Mouse (Mus musculus) layer of hippocampus, adult 9-10 months (tissue): ENCODE data around the gene Slc39a11.

ENCODE experiments used
- DNase-seq: peaks from one replicate; pipeline ENCODE4 v3.0.0; 2022; ENCODE audit warnings: low spot score

Gene Slc39a11

DNA sequence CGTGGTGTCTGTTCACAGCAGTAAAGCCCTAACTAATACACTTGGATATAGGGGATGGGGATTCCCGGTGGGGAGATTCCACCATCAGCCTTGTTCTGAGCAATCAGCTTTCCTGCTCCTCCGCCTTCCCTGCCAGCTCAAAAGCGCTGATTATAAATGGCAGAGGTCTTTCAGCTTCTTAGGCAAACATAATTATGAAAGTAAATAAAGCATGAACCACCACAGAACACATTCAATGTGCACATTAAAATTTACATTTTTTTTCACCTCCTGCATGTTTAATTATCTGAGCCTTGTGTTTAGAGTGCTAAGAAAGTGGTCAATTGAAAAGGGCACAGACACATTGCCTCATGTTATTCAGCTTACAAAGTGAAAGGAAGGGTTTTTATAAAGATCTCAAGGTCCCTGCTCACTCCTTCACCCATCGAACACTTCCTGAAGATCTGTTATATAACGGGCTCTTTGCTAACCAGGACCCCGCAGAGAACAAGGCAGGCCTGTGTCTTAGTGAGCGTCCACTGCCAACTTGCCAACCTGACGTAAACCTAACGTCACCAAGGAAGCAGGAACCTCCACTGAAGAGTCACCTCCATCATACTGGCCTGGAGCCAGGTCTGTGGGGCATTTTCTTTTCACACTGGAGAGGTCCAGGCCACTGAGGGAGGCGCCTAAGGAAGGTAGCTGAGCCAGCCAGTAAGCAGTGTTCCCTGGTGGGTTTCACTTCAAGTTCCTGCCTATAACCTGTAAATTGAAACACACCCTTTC lies 142.0 kb downstream of the Slc39a11 start:
- no peak for DNase-seq

DNA sequence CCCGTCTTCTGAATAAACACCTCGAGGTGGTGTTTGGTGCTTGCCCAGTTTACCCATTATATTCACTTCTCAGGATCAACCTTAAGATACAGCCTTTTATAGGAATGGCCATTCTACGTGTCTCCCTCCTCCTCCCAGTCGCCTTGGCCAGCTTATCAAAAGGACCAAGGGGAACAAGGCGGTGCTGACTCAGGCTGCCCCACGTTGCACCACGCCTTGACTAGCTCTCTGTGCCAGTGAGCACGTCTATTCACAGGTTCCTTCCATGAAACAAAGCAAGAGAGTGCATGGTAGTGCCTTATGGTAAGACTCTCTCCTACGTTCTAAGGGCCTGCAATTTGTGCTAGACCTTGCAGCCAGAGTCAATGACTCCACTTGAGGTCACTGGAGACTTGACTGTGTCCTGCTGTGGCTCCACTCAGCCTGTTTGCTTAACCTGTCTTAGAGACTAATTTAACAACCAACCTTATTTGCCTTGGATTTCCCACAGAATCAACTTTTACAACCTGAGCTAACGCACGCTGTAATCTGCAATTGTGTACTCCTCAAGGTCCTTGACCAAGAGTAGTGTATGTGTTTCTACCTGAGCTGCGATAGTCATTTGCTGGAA lies 144.2 kb downstream of the Slc39a11 start:
- DNase-seq: no peak

GRCm38 (mm10) chr11:113504459-113505062 lies 145.3 kb downstream of the Slc39a11 start:
- DNase-seq: no peak

DNA sequence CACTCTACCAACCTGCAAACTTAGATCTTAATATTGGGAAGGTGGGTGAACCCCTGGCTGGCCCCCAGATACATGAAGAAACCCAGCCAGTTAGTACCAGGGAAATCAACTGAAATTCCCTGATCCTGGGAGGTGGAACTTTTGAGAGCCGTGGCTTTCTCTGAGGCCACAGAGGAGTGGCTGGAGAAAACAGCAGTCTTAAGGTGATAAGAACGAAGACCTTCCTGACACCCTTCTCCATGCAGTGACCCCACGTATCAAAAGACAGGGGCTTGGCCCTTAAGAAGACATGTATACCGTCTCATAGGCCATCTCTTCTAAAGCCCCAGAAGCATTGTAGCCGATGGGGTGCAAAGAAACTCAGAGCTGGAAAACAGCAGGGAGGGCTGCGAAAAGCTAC lies 146.9 kb downstream of the Slc39a11 start:
- DNase-seq: no peak

GRCm38 (mm10) chr11:113500631-113501305 lies 149.1 kb downstream of the Slc39a11 start:
- DNase-seq: no peak

DNA sequence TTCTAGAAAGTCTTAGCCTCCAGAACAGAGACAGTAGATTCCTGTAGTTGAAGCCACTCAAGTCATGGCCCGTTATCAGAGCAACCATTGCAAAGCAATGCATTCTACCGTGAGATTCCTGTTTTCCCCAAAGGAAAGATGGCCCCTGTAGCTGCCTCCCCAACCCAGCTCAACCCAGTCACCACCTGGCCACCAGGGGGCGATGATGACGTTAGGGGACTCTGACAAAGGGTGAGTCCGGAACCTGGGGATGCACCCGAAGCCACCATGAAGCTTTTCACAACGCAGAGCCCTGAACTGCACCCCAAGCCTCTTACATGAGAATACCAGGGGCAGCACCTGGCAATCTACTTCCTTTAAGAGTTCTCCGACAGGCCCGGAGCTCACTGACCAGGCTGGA lies 151.0 kb downstream of the Slc39a11 start:
- DNase-seq: no peak

DNA sequence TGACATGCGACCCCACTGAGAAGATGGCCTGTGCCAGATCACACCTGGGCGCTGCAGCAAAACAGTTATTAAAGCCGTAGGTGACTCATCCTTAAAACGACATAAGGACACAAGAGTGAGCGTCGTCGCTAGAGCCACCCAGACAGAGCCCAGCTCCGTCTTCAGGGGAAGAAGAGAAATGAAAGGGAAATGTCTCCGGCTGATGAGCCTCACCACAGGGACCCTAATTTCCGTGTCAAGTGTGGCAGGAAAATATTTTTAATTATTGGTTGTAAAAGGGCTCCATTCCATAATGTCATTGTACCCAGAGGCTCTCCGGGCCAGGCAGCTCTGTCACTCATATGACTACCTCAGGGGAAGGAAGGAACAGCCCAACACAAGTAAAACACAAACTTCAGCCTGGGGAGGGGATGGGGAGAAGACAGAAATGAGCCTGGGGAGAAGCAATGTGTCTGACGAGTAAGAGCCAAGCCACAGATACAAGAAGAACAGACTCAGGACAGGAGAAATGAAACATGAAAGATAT lies 155.8 kb downstream of the Slc39a11 start:
- no peak for DNase-seq

DNA sequence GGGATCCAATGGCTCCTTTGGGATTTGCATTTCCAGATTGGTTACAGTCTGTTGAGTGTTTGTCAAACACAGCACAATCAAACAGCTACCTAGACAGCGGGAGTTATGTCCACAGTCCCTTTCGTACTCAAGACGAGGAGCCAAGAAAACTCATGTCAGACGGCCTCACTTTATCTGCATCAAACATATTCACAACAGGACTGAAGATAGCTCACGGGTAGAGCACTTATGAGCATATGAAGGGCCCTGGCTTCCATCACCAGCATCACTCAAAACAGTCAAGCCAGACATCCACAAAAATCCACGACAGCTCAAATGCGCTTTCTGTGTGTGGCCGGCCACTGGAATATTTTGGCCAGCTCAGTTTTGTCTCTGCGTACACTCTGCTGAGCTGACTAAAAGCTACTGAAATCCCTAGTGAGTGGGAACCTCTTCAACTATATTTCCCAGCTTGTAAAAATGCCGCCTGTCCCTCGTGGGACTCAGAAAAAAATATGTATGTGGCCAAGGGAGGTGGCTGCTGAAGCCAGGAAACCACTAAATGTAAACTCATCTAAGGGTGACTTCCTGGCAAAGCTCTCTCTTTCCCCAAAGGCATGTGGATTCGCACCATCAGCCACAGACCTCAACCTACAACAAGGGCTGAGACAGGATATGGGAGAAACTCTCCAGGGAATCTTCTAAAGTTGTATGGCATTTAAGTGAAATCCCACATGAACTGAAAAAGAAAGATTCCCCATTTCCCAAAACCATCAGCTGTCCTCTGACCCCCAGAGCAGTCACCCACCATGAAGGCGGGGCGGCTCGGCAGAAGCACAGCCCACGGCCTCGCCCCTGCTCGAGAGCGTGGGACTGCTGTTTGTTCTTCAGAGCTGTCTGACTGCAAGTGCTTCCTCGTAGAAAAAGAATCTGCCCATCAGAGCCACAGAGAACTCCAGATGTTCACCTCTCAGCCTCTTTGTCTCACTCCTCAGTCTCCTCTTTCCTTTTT lies 159.1 kb downstream of the Slc39a11 start:
- no peak for DNase-seq

DNA sequence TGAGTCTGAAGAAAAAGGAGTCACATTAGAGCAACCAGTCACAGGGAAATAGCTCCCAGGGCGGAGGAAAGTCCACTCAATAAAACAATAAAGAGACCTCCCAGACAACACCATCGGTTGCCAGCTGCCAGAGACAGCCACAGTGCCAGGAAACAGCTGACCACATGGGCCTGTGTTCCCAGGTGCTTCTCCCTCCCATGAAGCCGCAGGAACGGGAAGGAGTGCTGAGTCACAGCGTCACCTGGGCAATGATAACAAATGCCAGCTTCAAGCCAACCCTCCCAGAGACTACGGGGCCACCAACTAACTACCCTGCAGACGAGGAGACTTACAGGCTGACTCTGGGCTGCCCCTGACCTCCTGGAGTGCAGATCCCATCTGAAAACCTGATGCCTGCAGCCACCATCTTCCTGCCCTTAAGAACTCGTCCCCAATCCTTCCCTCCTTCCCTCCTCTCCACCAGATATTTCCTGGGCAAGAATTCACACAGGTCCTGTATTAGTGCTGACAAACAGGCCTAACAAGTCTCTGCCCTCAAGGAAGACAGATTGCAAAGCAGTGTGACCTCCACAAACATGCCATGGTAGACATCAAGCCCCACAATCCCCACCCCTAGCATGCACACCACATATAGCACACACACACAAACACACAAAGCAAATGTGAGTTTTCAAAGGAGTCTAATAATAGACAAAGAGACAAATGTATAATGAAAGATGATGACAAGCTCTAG lies 162.1 kb downstream of the Slc39a11 start:
- DNase-seq: no peak

DNA sequence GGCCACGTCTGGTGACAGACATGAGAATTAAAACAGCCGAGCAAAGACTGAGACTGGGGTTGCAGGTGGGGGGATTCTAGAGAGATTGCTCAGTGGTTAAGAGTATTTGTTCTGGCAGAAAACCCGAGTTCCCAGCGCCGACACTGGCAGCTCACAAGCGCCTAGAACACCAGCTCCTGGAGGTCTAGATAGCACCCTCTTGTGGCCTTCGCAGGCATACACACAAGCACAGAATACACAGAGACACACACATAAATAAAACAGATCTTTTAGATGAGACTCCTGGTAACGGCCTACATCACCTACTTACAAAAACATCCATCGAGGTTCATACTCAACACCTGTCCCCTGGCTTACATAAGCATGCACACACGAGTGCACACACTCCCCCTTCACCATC lies 165.8 kb downstream of the Slc39a11 start:
- no peak for DNase-seq

GRCm38 (mm10) chr11:113477550-113477949 lies 172.3 kb downstream of the Slc39a11 start:
- DNase-seq: no peak

GRCm38 (mm10) chr11:113476720-113477119 lies 173.2 kb downstream of the Slc39a11 start:
- DNase-seq: no peak

DNA sequence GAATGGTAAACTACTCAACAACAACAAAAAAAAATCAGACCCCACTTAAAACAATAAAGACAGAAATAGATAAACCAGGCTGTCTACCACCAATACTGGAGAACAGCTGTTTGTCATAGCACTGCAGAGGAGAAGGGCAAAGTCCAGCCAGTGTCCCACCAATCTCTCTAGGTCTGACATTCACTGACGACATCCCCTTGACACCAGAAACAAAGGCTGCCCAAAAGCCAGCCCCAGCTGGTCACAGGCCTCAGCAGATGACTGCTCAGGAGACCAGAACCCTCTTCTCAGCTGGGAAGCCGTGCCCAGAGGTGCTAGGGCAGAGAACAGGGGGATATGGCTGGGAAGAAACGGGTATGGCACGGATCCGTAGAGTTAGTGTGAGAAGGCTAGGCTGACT lies 174.4 kb downstream of the Slc39a11 start:
- no peak for DNase-seq

- no peak for DNase-seq
These were observed 175.8 kb downstream of the Slc39a11 start for GRCm38 (mm10) chr11:113473998-113474534.

GRCm38 (mm10) chr11:113471936-113472335 lies 177.9 kb downstream of the Slc39a11 start:
- no peak for DNase-seq

DNA sequence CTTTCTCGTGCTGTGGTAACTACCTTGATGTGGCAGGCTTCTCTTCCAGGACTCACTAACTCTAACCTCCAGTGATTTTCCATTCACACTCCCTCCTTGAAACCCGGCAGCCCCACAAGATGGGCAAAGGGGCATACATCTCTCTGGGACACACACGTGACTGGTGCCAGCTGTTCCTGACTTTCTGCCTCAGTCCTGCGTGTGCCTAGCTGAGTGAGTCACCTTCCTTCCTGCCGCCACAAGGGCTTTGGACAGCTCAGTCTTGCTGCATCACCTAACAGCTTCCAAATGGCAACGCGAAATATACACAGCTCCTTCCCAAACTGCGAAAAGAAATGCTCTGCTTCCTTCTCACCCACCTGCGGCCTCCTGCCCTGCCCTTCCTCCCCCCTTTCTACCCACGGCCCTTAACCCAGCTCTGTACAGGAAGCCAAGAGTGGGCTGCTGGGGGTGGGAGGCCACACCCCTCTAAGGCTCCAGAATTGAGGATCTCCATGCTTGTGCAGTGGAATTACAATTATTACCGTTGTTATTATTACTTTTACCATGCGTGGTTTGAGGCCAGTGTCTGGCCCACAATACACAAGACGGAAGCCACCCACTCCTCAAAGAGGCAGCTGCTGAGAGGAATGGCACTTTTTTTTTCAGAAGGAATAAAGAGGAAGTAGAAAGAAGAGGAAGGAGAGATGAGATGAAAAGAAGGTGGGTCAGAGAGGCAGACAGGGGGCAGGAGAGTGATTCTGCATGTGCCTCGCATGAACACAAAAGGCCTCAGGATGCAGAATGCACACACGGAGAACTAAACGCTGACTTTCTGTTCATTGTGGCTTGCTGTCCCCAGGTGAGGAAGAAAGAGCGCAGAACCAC lies 179.7 kb downstream of the Slc39a11 start:
- DNase-seq: no peak

- DNase-seq: no peak
These were observed 181.9 kb downstream of the Slc39a11 start for GRCm38 (mm10) chr11:113468016-113468415.

GRCm38 (mm10) chr11:113467313-113467811 lies 182.5 kb downstream of the Slc39a11 start:
- no peak for DNase-seq

DNA sequence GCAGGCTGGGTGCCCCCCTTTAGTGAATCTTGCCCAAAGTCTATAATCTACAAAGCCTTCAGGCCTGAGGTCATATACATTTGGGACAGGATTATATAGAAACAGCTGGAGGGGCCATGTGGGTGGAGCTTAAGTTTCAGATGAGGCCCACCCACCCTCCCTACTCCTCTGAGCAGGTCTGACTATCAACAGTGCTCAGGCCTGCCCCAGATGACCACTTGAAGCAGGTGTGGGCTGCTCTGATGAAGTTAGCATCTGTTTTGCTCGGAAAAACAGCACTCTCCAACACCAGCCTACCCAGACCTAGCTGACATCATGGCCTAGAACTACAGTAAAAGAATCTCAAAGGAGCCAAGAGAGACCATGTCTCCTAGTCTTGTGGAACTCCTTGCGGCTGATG lies 189.8 kb downstream of the Slc39a11 start:
- DNase-seq: no peak
